Mouse (Mus musculus) limb, embryonic 11.5 days (tissue): ENCODE results near the gene Elmo3. TPM values are rescaled to one million over a fixed set of nuclear protein-coding genes. Genes with fewer than 3 reads are reported as not detected.

Experiments used
- ATAC-seq: fragments of 200-750 bp; cut with Nextera tagmentation; 2 replicates; pipeline ENCODE4 v1.8.0; 2017; ENCODE audit warnings: low read depth; ENCODE audit not compliant: insufficient number of reproducible peaks, low FRiP score, low TSS enrichment
- DNase-seq: peaks from one replicate; pipeline ENCODE4 v3.0.0-alpha.2; 2015; ENCODE audit warnings: low spot score
- H3K27ac ChIP-seq: fragments of 300-500 bp; sonication (generic); replicated peaks from 2 replicates; pipeline ENCODE4 v1.5.1; 2014; ENCODE audit warnings: low read depth, mild to moderate bottlenecking, low read length
- H3K27me3 ChIP-seq: fragments of 300-500 bp; sonication (generic); 2 replicates; pipeline ENCODE4 v1.6.1; 2014; ENCODE audit warnings: mild to moderate bottlenecking, low read length, mixed read lengths; ENCODE audit not compliant: control insufficient read depth, insufficient read depth
- H3K36me3 ChIP-seq: fragments of 300-500 bp; sonication (generic); 2 replicates; pipeline ENCODE4 v1.6.1; 2014; ENCODE audit warnings: mild to moderate bottlenecking, low read length, moderate library complexity, mixed read lengths; ENCODE audit not compliant: control insufficient read depth, insufficient read depth
- H3K4me1 ChIP-seq: fragments of 300-500 bp; sonication (generic); 2 replicates; pipeline ENCODE4 v1.6.1; 2014; ENCODE audit warnings: low read length, mixed read lengths; ENCODE audit not compliant: control insufficient read depth, insufficient read depth
- H3K4me2 ChIP-seq: fragments of 300-500 bp; sonication (generic); 2 replicates; pipeline ENCODE4 v1.6.1; 2014; ENCODE audit warnings: low read depth, mild to moderate bottlenecking, moderate library complexity; ENCODE audit not compliant: severe bottlenecking
- H3K4me3 ChIP-seq: fragments of 300-500 bp; sonication (generic); 2 replicates; pipeline ENCODE4 v1.5.1; 2014; ENCODE audit warnings: low read depth, low read length
- H3K9ac ChIP-seq: fragments of 300-500 bp; sonication (generic); 2 replicates; pipeline ENCODE4 v1.6.1; 2014; ENCODE audit warnings: mild to moderate bottlenecking, low read length
- H3K9me3 ChIP-seq: fragments of 300-500 bp; sonication (generic); 2 replicates; pipeline ENCODE4 v1.6.1; 2016; ENCODE audit warnings: low read length; ENCODE audit not compliant: control insufficient read depth
- WGBS: fragments of 180-500 bp; shearing (Covaris S2); extraction: QIAGEN DNeasy Blood & Tissue Kit; methylation state at CpG from one replicate; pipeline ENCODE4 v1.1.7; 2014; 5-methylcytosine and 5-hydroxymethylcytosine counted together
- polyA plus RNA-seq: library from polyadenylated mRNA; unstranded; fragments of >200 nt; fragmentation: Nextera tagmentation; extraction: Ambion mirVana; gene quantifications from 2 replicates; pipeline ENCODE4 v1.2.1, GENCODE M21; 2014

Elmo3 gene
- polyA plus RNA-seq, 1 experiment from 2014 or later: 3.7 TPM

DNA sequence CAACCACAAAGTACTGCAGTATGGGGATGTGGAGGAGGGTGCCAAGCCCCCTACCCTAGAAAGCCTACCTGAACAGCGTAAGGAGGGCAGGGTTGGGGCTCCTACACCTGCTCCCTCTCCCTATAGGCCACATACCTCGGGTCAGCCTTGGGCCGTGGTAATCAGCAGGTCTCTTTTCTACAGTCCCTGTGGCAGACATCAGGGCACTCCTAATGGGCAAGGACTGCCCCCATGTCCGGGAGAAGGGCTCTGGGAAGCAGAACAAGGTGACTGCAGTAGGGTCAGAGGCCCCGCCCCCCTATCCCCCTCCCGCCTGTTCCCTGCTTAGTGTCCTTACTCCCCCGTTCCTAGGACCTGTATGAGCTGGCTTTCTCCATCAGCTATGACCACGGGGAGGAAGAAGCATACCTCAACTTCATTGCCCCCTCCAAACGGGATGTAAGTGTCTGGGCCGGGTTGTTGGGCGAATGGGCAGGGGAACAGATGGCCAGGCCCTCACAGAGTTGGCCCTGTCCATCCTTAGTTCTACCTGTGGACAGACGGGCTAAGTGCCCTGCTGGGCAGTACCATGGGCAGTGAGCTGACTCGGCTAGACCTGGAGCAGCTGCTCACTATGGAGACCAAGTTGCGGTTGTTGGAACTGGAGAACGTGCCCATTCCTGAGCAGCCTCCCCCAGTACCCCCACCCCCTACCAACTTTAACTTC, 3.9 kb downstream of the Elmo3 start:
- no peak for ATAC-seq
- Histone ChIP-seq H3K4me1 (peaks cover 12% of the 10 kb centered on the region), H3K9me3 (no peaks in the 10 kb centered on the region), H3K9ac (no peak overlapping the region), H3K4me3 (no peak overlapping the region), H3K36me3 (peaks cover 16% of the 10 kb centered on the region), H3K27ac (no peak overlapping the region), H3K27me3 (no peaks in the 10 kb centered on the region), H3K4me2 (no peak overlapping the region)
- 75% methylated on average over 15 of the region's 15 CpGs for WGBS
- DNase-seq: no peak

DNA sequence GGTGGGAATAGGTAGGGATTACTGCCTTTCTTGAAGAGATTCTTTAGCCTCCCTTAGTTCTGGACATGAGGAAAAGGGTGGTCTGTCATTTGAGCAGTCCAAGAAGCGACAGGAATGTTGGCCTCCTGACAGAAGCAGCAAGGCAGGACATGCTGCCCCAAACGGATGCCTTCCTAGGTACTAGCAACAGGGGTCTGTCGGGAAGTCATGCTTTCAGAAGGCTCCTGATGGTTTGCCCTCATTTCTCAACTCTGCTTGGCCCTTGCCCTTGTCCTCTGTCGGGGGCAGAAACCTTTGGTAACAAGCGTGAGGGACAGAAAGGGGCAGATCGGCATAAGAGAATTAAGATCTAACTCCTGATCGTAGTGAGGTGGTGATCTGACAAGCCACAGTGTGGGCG, 4.7 kb downstream of the Elmo3 start:
- Histone ChIP-seq H3K4me1 (peaks cover 12% of the 10 kb centered on the region), H3K27ac (no peak overlapping the region), H3K9ac (no peak overlapping the region), H3K36me3 (peaks cover 16% of the 10 kb centered on the region), H3K9me3 (no peaks in the 10 kb centered on the region), H3K27me3 (no peaks in the 10 kb centered on the region), H3K4me2 (no peak overlapping the region), H3K4me3 (no peak overlapping the region)
- DNase-seq: no peak
- 87% methylated on average over 8 of the region's 8 CpGs for WGBS
- no peak for ATAC-seq

DNA sequence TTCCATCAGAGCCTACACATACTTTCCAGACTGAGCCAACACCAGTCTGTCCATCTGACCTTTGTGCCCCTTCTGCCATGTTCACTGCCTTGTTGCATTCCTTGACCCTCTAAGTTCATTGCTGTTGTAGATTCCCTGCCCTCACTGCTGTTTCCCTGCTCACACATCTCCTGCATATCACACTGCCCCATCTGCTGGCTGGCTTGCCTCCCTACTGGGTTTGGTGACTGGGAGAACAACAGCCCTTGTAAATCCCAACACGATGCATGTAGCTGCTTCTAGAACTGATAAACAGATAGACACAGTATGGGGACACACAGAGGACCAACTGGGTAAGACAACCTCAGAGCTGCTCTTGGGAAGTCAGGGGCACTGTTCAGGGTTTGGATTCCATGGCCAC, 6.3 kb downstream of the Elmo3 start:
- peaks cover 19% of the 10 kb centered on the region for H3K36me3 ChIP-seq
- no peak overlapping the region for H3K4me2 ChIP-seq
- H3K4me1 ChIP-seq: no peaks in the 10 kb centered on the region
- no peaks in the 10 kb centered on the region for H3K27me3 ChIP-seq
- DNase-seq (no peak), ATAC-seq (no peak)
- no peak overlapping the region for H3K9ac ChIP-seq
- WGBS: 88% methylated on average over 1 of the region's 1 CpGs
- no peak overlapping the region for H3K27ac ChIP-seq
- no peak overlapping the region for H3K4me3 ChIP-seq
- H3K9me3 ChIP-seq: no peaks in the 10 kb centered on the region

DNA sequence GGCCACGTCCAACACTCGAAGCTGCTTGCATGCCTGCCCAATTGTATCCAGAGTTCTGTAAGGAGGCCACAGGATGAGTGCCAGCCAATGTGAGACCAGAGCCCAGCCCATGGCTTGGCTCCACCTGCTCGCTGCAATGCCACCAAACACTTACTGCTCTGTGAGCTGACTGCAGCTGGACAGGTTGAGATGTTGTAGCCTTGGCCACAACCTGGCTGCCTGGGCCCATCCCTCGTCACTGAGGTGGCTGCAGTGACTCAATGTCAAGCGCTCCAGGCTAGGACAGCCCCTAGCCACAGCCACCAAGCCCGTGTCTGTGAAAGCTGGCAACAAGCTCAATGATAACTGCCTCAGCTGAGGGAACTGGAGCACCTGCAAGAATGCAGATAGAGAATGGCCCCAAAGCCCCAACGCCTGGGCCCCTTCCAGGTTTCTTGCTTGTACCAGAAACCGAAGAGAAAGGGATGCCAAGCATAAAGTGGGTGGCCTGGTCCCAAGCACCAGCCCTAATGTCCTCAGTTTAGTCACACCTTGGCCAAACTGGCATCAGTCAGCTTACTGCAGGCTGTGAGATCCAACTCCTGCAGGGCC, 7.6 kb downstream of the Elmo3 start:
- Histone ChIP-seq H3K36me3 (peaks cover 17% of the 10 kb centered on the region), H3K27ac (no peak overlapping the region), H3K9ac (no peak overlapping the region), H3K4me3 (no peak overlapping the region), H3K9me3 (no peaks in the 10 kb centered on the region), H3K4me2 (no peak overlapping the region), H3K27me3 (no peaks in the 10 kb centered on the region), H3K4me1 (no peaks in the 10 kb centered on the region)
- 87% methylated on average over 8 of the region's 8 CpGs for WGBS
- DNase-seq (no peak), ATAC-seq (no peak)

DNA sequence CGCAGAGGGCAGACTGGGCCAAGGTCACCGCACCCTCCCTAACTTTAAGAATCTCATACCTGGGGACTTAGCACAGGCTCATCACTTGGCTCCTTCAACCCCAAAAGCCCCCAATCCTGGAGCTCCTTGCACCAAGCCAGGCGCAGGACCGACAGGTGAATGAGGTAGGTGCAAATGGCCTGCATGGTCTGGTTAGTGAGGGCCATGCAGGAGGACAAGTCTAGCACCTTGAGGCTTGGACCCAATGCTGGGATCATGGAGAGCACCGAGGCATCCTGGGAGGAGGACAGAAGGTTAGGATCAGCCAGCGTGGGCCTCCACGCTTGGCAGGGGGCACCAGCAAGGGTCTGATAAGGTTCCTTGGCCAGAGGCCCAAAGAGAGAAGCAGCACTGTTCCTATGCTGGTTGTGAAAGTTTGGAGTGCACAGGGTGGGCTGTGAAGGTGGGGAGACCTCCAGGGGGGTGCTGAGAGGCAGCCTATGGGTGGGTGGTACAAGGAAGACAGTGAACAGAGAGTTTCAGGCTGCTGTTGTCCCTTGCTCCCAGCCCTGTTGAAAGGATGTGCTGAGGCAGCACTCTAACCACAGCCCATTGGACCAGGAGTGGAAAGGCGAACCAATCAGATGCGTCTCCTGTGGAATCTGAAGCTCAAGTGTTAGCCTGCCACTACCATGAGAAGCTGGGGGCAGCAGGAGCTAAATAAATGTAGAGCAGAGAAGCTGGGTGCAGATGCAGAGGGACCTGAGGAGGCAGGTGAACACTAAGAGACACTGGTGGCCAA, 8.4 kb downstream of the Elmo3 start:
- ATAC-seq: no peak
- WGBS: 85% methylated on average over 9 of the region's 9 CpGs

DNA sequence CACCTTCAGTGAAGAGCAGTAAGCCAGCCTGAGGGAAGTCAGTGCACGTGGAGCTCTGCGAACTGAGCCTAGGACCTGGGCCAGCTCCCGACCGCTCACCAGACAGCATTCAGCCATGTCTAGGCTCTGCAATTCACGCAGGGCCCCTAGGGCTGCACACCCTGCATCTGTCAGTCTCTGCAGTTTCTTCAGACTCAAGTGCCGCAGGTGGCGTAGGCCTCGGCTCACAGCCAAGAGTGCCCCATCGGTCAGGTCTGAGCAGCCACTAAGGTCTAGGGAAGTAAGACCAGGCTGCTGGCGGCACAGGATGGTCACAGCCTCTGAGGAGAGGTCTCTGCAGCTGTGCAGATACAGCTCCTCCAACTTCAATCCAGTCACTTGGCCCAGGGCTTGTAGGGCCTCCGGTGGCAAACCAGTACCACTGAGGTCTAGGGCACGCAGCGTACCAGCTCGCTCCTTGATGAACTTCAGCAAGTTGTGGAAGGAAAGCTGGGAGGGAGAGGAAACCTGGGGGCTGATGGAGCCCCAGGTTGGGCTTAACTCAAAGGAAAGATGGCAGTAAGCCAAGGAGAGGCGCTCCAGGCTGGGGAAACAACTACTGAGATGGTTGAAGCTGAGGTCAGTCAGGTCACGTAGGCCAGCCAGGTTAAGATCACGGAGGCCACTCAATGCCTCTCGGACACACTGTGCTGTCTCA, 9.8 kb downstream of the Elmo3 start:
- Histone ChIP-seq H3K4me2 (no peak overlapping the region), H3K27ac (no peak overlapping the region), H3K27me3 (no peaks in the 10 kb centered on the region), H3K4me1 (no peaks in the 10 kb centered on the region), H3K36me3 (peaks cover 10% of the 10 kb centered on the region; the same call in 1 of the 2 replicates), H3K4me3 (no peak overlapping the region), H3K9me3 (no peaks in the 10 kb centered on the region), H3K9ac (no peak overlapping the region)
- 90% methylated on average over 18 of the region's 18 CpGs for WGBS
- ATAC-seq (no peak), DNase-seq (no peak)

More for the DNA sequence above, 8.4 kb downstream of the Elmo3 start:
- no peak for DNase-seq
- no peak overlapping the region for H3K4me3 ChIP-seq
- H3K27ac ChIP-seq: no peak overlapping the region
- H3K36me3 ChIP-seq: peaks cover 10% of the 10 kb centered on the region; the same call in 1 of the 2 replicates
- no peak overlapping the region for H3K9ac ChIP-seq
- H3K9me3 ChIP-seq: no peaks in the 10 kb centered on the region
- H3K4me1 ChIP-seq: no peaks in the 10 kb centered on the region
- no peaks in the 10 kb centered on the region for H3K27me3 ChIP-seq
- no peak overlapping the region for H3K4me2 ChIP-seq

DNA sequence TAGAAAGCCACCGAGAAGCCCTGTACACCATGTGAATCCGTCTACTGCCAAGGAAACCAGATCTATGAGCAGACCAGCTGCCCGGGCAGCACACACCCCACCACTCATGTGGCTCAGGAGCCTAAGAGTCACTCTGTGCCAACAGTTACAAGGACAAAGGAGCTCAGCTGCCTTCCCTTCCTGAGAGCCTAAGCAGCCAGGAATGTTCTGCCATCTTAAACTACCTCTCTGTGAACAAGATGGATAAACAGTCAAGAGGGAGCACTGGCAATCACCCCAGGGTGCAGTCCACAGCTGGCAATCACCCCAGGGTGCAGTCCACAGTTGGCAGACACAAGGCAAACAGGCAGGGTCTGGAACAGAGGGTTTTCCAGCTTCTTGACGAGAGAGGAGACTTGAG, 12.5 kb downstream of the Elmo3 start:
- no peaks in the 10 kb centered on the region for H3K9me3 ChIP-seq
- ATAC-seq (no peak), DNase-seq (no peak)
- no peaks in the 10 kb centered on the region for H3K27me3 ChIP-seq
- H3K36me3 ChIP-seq: peaks cover 4% of the 10 kb centered on the region; the same call in 1 of the 2 replicates
- no peaks in the 10 kb centered on the region for H3K4me1 ChIP-seq
- no peak overlapping the region for H3K4me2 ChIP-seq
- no peak overlapping the region for H3K9ac ChIP-seq
- 86% methylated on average over 4 of the region's 4 CpGs for whole genome bisulfite sequencing
- H3K27ac ChIP-seq: no peak overlapping the region
- H3K4me3 ChIP-seq: no peak overlapping the region

DNA sequence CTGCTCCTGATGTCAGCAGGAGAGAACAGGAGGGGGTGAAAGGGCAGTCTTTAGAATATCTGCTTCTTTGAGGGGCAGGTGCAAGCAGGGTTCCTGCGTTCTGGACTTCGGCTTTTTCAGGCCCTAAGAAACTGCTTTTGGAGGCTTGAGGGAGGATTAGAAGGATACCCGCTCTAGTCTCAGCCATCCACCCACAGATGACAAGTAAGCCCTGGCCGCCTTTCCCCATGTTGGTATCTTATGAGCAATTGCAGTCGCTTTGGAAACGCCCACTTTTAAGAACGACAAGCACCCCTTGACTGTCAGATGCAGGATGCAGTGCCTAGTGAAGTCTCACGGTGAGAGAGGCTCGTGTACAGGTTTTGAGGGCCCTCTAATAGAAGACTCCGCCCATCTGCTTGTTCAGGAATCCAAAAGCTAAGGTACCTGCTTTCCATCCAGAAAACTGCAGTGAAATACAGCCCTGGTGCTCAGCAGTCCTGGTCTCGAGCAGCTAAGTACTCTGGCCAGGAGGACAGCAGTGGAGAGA, 13.3 kb downstream of the Elmo3 start:
- H3K9ac ChIP-seq: no peak overlapping the region
- ATAC-seq (no peak), DNase-seq (no peak)
- no peak overlapping the region for H3K4me2 ChIP-seq
- no peaks in the 10 kb centered on the region for H3K9me3 ChIP-seq
- no peak overlapping the region for H3K27ac ChIP-seq
- 82% methylated on average over 11 of the region's 11 CpGs for WGBS
- peaks cover 3% of the 10 kb centered on the region; the same call in 1 of the 2 replicates for H3K36me3 ChIP-seq
- H3K4me3 ChIP-seq: no peak overlapping the region
- no peaks in the 10 kb centered on the region for H3K4me1 ChIP-seq
- H3K27me3 ChIP-seq: no peaks in the 10 kb centered on the region
